Mouse (Mus musculus) spleen, postnatal 36 days (tissue): Measurements from ENCODE around the gene Gm49711.

Experiments used
- DNase-seq, 2 experiments: peaks; one replicate each; pipeline ENCODE4 v3.0.0; 2022; ENCODE audit warnings: low spot score in 2 of 2, mixed read lengths in 1 of 2

Gm49711 gene

GRCm38 (mm10) chr16:92119013-92119515 lies 60.9 kb downstream of the Gm49711 start:
- no peak for DNase-seq

- DNase-seq = no peak
Measured at GRCm38 (mm10) chr16:92120899-92121531, 62.9 kb downstream of the Gm49711 start.

GRCm38 (mm10) chr16:92127226-92127625 lies 69.1 kb downstream of the Gm49711 start:
- DNase-seq = no peak

GRCm38 (mm10) chr16:92127666-92128065 lies 69.5 kb downstream of the Gm49711 start:
- DNase-seq = no peak

GRCm38 (mm10) chr16:92129843-92130242 lies 71.7 kb downstream of the Gm49711 start:
- no peak for DNase-seq

- DNase-seq = no peak
Measured at GRCm38 (mm10) chr16:92132511-92132910, 74.4 kb downstream of the Gm49711 start.

- DNase-seq = no peak
Measured at GRCm38 (mm10) chr16:92134148-92134764, 76.1 kb downstream of the Gm49711 start.

GRCm38 (mm10) chr16:92136275-92136674 lies 78.2 kb downstream of the Gm49711 start:
- no peak for DNase-seq

- DNase-seq = no peak
Measured at GRCm38 (mm10) chr16:92139386-92140261, 81.5 kb downstream of the Gm49711 start.

- DNase-seq = no peak
Measured at GRCm38 (mm10) chr16:92140328-92140727, 82.2 kb downstream of the Gm49711 start.

GRCm38 (mm10) chr16:92141021-92141420 lies 82.9 kb downstream of the Gm49711 start:
- no peak for DNase-seq

GRCm38 (mm10) chr16:92142426-92143012 lies 84.4 kb downstream of the Gm49711 start:
- DNase-seq = no peak

GRCm38 (mm10) chr16:92147631-92148366 lies 89.7 kb downstream of the Gm49711 start:
- no peak for DNase-seq

- no peak for DNase-seq
Measured at GRCm38 (mm10) chr16:92148367-92148728, 90.2 kb downstream of the Gm49711 start.

GRCm38 (mm10) chr16:92150975-92151374 lies 92.9 kb downstream of the Gm49711 start:
- no peak for DNase-seq

GRCm38 (mm10) chr16:92158021-92158455 lies 99.9 kb downstream of the Gm49711 start:
- DNase-seq = no peak

GRCm38 (mm10) chr16:92158461-92159091 lies 100.5 kb downstream of the Gm49711 start:
- DNase-seq = no peak

GRCm38 (mm10) chr16:92159114-92159513 lies 101.0 kb downstream of the Gm49711 start:
- no peak for DNase-seq

- DNase-seq = no peak
Measured at GRCm38 (mm10) chr16:92162289-92162688, 104.2 kb downstream of the Gm49711 start.

- DNase-seq = no peak
Measured at GRCm38 (mm10) chr16:92163545-92163944, 105.4 kb downstream of the Gm49711 start.

- no peak for DNase-seq
Measured at GRCm38 (mm10) chr16:92176052-92176451, 117.9 kb downstream of the Gm49711 start.
